Mouse (Mus musculus) frontal cortex, adult 2 months (tissue): ENCODE measurements around the gene Tsnaxip1. TPM values are rescaled to one million over a fixed set of nuclear protein-coding genes. Genes with fewer than 3 reads are reported as not detected.

Source experiments
- DNase-seq, 2 experiments: peaks; one replicate each; pipeline ENCODE4 v3.0.0; 2022; ENCODE audit warnings: low spot score in 1 of 2; ENCODE audit errors: extremely low spot score in 1 of 2
- polyA plus RNA-seq: library from polyadenylated mRNA; depleted of rRNA; stranded (reverse); fragments of >200 nt; gene quantifications from 2 replicates; pipeline ENCODE4 v1.2.3, GENCODE M21; 2012; rRNA removed

Tsnaxip1 gene
- polyA plus RNA-seq, 1 experiment, result not detected

DNA sequence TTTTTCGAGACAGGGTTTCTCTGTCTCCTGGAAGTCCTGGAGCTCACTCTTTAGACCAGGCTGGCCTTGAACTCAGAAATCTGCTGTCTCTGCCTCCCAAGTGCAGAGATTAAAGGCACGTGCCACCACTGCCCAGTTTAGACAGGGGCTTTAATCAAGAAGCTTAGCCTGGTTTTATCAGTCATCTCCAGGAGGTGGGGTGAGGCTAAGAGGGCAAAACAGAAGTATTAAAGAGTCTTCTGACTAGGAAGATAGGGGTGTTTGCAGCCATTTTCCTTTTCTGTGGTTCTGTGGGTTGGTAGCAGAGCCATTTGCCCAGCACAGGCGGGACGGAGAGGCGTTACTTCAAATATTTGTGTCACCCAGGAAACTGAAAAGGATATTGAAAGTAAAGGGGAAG is 31.8 kb downstream of the Tsnaxip1 start:
- no peak for DNase-seq

DNA sequence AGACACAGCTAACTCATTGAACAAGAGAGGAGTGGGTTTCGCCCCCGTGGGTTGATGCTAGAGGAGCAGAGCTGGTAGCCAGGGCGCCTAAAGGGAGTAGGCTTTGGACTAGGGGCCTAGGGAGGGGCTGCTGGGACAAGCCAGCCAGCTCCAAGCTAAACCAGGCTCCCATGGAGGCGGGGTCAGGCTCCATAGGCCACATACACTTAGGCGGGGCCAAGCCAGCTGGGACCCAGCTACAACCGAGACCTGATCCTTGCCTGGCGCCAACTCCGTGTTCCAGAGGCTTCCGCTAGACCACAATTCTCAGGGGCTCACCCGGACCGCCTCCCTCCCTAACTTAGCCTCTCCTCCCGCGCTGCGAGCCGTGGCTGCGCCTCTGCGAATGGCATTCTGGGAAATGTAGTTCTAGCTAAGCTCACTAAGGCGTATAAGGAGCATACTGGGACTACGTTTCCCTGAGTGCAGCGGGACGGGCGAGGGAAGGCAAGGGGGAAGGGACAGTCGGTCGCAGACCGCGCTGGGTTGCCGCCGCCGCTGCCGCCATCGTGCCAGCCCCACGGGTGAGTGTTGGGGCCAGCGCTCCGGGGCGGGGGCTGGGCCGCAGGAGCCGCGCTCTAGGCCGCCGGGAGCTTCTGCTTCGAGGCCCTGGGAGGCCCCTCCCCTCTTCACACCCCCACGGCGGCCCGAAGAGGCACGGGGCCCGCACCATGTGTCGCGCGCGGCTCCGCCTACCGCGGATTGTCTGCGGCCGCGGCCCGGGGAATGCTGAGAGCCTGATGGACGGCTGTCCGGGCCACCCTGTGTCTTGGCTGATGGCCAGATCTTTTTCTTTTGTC is 32.8 kb downstream of the Tsnaxip1 start, which contains the start of gene Nutf2:
TSS of gene Nutf2 (plus strand) at position 438 of the 839 bp plus-strand sequence.
- peak; percentile 95 to 96 for DNase-seq

DNA sequence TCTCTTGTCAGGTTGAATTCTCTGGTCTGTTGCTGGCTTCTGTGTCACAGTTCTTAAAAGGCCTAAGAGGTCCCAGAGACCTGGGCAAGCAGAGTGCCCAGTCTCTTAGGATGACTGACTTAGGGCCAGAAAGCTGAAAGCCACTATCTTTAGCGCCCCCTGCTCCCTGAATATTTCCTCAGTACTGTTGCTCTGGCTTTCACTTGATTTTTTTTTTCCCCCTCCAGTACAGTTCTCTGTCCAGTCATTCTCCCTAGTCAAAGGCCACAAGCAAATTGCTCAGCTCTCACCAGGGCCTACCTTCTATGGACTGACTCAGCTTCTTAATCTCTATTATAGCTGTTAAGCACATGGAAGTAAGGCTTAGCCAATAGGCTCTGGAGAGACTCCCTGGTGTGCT is 34.4 kb downstream of the Tsnaxip1 start:
- no peak for DNase-seq

DNA sequence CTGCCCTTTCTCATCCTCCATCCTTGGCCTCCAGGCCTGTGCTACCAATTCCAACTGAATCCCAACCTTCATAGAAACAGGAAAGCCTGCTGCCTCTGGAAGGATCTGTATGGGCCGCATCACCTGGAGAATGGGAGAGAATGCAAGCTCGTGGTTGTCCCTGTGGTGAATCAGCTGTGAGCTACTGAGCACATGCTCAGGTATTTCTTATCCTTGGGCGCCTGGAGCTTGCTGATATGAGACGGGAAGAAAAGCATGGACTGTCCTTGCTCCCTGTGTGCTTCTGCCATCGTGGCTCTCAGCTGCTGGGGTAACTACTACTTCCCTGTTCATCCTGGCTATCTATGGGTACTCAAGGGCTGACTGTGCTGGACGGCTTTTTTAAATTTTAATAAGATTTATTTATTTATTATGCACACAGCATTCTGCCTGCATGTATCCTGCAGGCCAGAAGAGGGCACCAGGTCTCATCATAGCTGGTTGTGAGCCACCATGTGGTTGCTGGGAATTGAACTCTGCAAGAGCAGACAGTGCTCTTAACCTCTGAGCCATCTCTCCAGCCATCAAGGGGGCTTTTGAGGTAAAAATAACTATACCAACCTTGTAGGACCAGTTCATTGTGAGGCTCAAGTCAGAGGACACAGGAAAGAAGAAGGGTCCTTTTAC is 39.0 kb downstream of the Tsnaxip1 start:
- DNase-seq, result no peak

DNA sequence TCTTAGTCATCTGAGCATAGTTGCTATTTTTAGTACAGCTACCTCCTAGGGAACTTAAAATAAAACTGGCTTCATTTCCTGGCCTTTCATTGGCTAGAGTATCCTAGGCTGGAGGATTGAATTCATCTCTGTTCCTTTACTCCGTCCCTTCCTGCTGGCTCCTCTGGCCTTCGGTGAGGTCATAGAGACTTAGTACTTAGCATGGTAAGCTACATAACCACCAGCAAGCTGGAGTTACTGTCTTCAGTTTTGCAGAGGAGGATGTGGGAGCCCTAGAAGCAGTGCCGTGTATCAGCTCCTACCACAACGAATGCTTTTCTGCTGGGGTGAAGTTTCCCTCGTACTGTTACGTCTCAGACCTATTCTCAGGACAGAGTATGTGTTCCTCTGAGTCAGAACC is 46.8 kb downstream of the Tsnaxip1 start:
- no peak for DNase-seq

DNA sequence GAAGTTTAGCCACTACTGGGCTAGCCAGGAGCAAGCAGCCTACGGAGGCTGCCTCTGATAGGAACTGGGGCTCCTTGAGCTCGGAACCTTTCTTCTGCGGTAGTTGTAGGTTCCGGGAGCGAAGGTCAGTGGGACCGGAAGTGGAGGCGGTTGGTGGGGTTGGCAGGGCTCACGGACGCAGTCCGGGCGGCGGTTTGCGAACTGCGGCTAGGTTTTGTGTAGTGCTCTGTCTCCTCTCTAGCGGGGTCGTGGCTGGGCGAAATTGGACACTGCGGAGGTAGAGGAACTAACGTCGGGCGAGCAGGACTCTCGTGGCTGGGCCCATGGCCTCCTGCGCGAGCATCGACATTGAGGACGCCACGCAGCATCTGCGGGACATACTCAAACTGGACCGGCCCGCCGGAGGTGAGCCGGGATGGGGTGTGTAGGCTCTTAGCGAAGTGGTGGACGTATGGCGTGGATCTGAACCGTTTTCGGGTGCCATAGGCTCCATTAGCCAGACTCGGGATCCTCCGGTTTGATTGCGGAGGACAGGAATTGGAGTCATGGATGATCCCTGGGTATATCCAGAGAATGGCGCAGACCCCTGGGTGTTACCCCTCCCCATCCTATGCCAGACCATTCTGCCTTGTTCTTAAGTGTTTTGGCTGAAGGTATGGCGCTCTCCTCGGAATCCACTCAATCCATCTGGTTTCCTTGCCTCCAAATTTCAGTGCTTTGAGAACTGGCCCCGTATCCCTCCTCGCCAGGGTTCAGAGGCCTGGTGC is 53.4 kb downstream of the Tsnaxip1 start, which contains the start of gene Edc4:
TSS of gene Edc4 (plus strand) at position 128 of the 767 bp plus-strand sequence.
- DNase-seq, result peak; percentile 67 to 92

DNA sequence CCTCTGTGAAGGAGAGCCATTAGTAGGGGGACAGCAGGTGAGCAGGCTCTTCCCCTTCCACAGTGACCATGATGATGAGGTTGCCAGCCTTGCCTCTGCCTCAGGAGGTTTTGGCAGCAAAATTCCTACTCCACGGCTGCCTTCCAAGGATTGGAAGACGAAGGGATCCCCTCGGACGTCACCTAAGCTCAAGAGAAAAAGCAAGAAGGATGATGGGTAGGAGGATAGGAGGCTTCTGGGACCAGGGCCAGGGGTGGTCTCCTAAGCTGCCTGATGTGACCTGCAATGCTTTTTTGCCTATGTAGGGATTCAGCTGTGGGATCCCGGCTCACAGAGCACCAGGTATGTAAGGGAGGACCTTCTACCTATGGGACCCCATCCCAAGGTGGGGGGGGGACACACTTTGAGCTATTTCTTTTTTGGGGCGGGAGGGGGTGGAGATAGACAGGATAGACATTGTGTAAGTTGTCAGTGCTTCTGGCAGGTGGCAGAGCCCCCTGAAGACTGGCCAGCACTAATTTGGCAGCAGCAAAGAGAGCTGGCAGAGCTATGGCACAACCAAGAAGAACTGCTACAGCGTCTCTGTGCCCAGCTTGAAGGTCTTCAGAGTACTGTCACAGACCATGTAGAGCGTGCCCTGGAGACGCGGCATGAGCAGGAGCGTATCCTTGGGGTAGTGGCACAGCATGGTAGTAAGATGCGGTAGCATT is 62.4 kb downstream of the Tsnaxip1 start:
- no peak for DNase-seq

DNA sequence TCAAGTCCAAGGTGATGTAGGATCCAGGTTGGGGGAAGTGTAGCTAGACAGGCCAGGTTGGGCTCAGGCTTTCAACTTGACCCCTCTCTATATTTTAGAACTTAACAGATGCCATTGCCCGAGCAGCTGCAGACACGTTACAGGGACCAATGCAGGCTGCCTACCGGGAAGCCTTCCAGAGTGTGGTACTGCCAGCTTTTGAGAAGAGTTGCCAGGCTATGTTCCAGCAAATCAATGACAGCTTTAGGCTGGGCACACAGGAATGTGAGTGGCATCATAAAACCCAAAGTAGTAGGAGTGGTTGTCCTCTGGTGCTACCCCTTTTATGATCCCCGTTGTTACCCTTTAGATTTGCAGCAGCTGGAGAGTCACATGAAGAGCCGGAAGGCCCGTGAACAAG is 63.3 kb downstream of the Tsnaxip1 start:
- DNase-seq, result peak in 1 of 2 experiments; percentile 63

DNA sequence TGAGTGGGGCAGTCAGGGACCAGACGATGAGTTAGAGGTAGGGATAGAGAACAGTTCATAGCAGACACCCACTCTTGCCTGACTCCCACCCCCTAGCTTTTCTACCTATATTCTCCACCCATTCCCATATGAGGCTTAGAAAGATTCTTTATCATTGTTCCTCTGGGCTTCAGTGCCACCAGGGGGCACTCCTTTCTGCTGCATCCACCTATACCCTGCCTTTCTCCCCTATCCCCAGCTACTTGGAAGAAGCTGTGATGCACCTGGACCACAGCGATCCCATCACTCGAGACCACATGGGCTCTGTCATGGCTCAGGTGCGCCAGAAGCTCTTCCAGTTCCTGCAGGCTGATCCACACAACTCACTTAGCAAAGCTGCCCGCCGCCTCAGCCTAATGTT is 64.9 kb downstream of the Tsnaxip1 start:
- peak in 1 of 2 experiments; percentile 65 for DNase-seq

DNA sequence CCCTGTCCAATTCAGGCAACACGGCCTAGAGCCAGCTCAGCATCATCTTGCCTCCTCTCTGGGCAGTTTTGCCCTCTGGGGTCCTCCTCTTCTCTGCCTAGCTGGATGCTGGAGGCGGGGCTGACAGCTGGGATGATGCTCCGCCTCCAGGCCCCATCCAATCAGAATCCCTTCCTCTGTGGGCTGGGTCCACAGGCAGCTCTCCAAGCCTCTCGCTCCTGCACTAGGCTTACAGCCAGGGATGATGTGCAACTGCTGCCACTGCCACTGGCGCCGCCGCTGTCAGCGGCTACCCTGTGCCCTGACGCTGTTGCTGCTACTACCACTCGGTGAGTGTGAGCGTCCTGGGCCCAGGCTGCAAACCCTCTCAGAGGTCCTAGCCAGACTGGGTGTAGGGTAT is 65.8 kb downstream of the Tsnaxip1 start, which contains the start of gene Nrn1l:
TSS of gene Nrn1l (plus strand) at position 229 of the 400 bp plus-strand sequence.
- peak; percentile 73 to 90 for DNase-seq

Other genes with a start within 250 kb of the Tsnaxip1 start
- 52.0 and 52.1 TPM in 2 replicates for gene Ripor1, start 222.5 kb upstream of the Tsnaxip1 start, polyA plus RNA-seq
- 34.9 and 37.1 TPM in 2 replicates for gene Ctcf, start 191.2 kb upstream of the Tsnaxip1 start, polyA plus RNA-seq
- 0.25 and 0.36 TPM in 2 replicates for gene Agrp, start 190.3 kb upstream of the Tsnaxip1 start, polyA plus RNA-seq
- gene Carmil2, start 141.5 kb upstream of the Tsnaxip1 start, polyA plus RNA-seq, result 33.6 and 37.2 TPM in 2 replicates
- gene Acd, start 126.6 kb upstream of the Tsnaxip1 start, polyA plus RNA-seq, result 42.5 and 46.0 TPM in 2 replicates
- 49.5 and 57.0 TPM in 2 replicates for gene Pard6a, start 126.6 kb upstream of the Tsnaxip1 start, polyA plus RNA-seq
- 0.38 and 0.92 TPM in 2 replicates for gene 4933405L10Rik, start 120.1 kb upstream of the Tsnaxip1 start, polyA plus RNA-seq
- 15.6 and 16.0 TPM in 2 replicates for gene Enkd1, start 119.5 kb upstream of the Tsnaxip1 start, polyA plus RNA-seq
- 18.1 and 21.5 TPM in 2 replicates for gene Gfod2, start 69.1 kb upstream of the Tsnaxip1 start, polyA plus RNA-seq
- gene Ranbp10, start 381 bp upstream of the Tsnaxip1 start, polyA plus RNA-seq, result 24.2 and 28.5 TPM in 2 replicates
- 31.5 and 32.3 TPM in 2 replicates for gene Cenpt, start 25.5 kb downstream of the Tsnaxip1 start, polyA plus RNA-seq
- 47.0 and 47.1 TPM in 2 replicates for gene Thap11, start 27.4 kb downstream of the Tsnaxip1 start, polyA plus RNA-seq
- gene Nutf2, start 32.8 kb downstream of the Tsnaxip1 start, polyA plus RNA-seq, result 79.7 and 94.9 TPM in 2 replicates
- gene Edc4, start 53.1 kb downstream of the Tsnaxip1 start, polyA plus RNA-seq, result 71.6 and 78.3 TPM in 2 replicates
- gene Nrn1l, start 65.8 kb downstream of the Tsnaxip1 start, polyA plus RNA-seq, result 4.2 and 8.1 TPM in 2 replicates
- 13.3 TPM in 2 replicates for gene Pskh1, start 72.7 kb downstream of the Tsnaxip1 start, polyA plus RNA-seq
- gene Ctrl, start 106.1 kb downstream of the Tsnaxip1 start, polyA plus RNA-seq, result 4.5 and 4.9 TPM in 2 replicates
- gene Psmb10, start 110.7 kb downstream of the Tsnaxip1 start, polyA plus RNA-seq, result 115 and 125 TPM in 2 replicates
- 75.1 and 75.6 TPM in 2 replicates for gene Lcat, start 115.7 kb downstream of the Tsnaxip1 start, polyA plus RNA-seq
- gene Slc12a4, start 138.4 kb downstream of the Tsnaxip1 start, polyA plus RNA-seq, result 24.9 and 28.3 TPM in 2 replicates
- gene Dpep3, start 151.7 kb downstream of the Tsnaxip1 start, polyA plus RNA-seq, result not detected in 2 replicates
- 27.1 and 28.5 TPM in 2 replicates for gene Dus2, start 163.6 kb downstream of the Tsnaxip1 start, polyA plus RNA-seq
- gene Dpep2nb, start 178.2 kb downstream of the Tsnaxip1 start, polyA plus RNA-seq, result not detected in 2 replicates
- 9.6 and 11.4 TPM in 2 replicates for gene Ddx28, start 184.2 kb downstream of the Tsnaxip1 start, polyA plus RNA-seq
- 7.7 TPM in 2 replicates for gene Nfatc3, start 231.1 kb downstream of the Tsnaxip1 start, polyA plus RNA-seq